Mouse (Mus musculus): ENCODE results near the gene F830045P16Rik. TPM values are rescaled to one million over a fixed set of nuclear protein-coding genes. Genes with fewer than 3 reads are reported as not detected.

Gene F830045P16Rik
- not detected in 2 replicates for polyA plus RNA-seq (2015; fragmentation: Nextera tagmentation; extraction: Ambion mirVana)

- Histone ChIP-seq H3K4me2 (no peak within 1 kb of the TSS), H3K27ac (replicated peaks) (0 out of 2 replicates have a peak within 1 kb of the TSS, but pooled peaks have one; percentile 23), H3K36me3 (no peaks in the 10 kb centered on the region), H3K9me3 (no peaks in the 10 kb centered on the region), H3K27me3 (peaks cover 13% of the 10 kb centered on the region), H3K4me3 (no peak within 1 kb of the TSS), H3K9ac (0 out of 2 replicates have a peak within 1 kb of the TSS, but pooled peaks have one; percentile 8), H3K4me1 (replicated peaks) (peaks cover 25% of the 10 kb centered on the region)
- 57% methylated on average over 2 of the region's 2 CpGs for WGBS
- ATAC-seq (ENCODE audit: low read depth), result no peak
These were observed at the start of gene F830045P16Rik for GRCm38 (mm10) chr2:129536377-129536776. Gene F830045P16Rik (minus strand): TSS chr2:129536602.

GRCm38 (mm10) chr2:129585904-129586514, 49.6 kb upstream of the F830045P16Rik start:
- Histone ChIP-seq H3K4me2 (no peak overlapping the region), H3K9ac (no peak overlapping the region), H3K36me3 (no peaks in the 10 kb centered on the region), H3K27me3 (no peaks in the 10 kb centered on the region), H3K4me3 (no peak overlapping the region), H3K27ac (replicated peaks) (0 out of 2 replicates have a peak overlapping the region, but pooled peaks have one; percentile 13), H3K9me3 (no peaks in the 10 kb centered on the region), H3K4me1 (replicated peaks) (peaks cover 29% of the 10 kb centered on the region)
- no peak for ATAC-seq (ENCODE audit: low read depth)
- WGBS, result 84% methylated on average over 11 of the region's 11 CpGs

GRCm38 (mm10) chr2:129584905-129585304, 48.5 kb upstream of the F830045P16Rik start:
- no peak for ATAC-seq (ENCODE audit: low read depth)
- Histone ChIP-seq H3K4me1 (replicated peaks) (peaks cover 29% of the 10 kb centered on the region), H3K36me3 (no peaks in the 10 kb centered on the region), H3K4me2 (no peak overlapping the region), H3K27ac (replicated peaks) (0 out of 2 replicates have a peak overlapping the region, but pooled peaks have one; percentile 9), H3K9me3 (no peaks in the 10 kb centered on the region), H3K9ac (no peak overlapping the region), H3K27me3 (no peaks in the 10 kb centered on the region), H3K4me3 (no peak overlapping the region)
- 0% methylated on average over 1 of the region's 1 CpGs for WGBS

GRCm38 (mm10) chr2:129582261-129582660, 45.9 kb upstream of the F830045P16Rik start:
- no peak overlapping the region for H3K9ac ChIP-seq
- 84% methylated on average over 4 of the region's 4 CpGs for WGBS
- H3K4me3 ChIP-seq, result no peak overlapping the region
- peaks cover 18% of the 10 kb centered on the region; the same call in 1 of the 2 replicates for H3K4me1 ChIP-seq (replicated peaks)
- H3K27ac ChIP-seq (replicated peaks), result no peak overlapping the region
- H3K9me3 ChIP-seq, result no peaks in the 10 kb centered on the region
- H3K27me3 ChIP-seq, result no peaks in the 10 kb centered on the region
- no peak for ATAC-seq (ENCODE audit: low read depth)
- no peaks in the 10 kb centered on the region for H3K36me3 ChIP-seq
- no peak overlapping the region for H3K4me2 ChIP-seq

- Histone ChIP-seq H3K4me3 (no peak overlapping the region), H3K27me3 (no peaks in the 10 kb centered on the region), H3K36me3 (no peaks in the 10 kb centered on the region), H3K9me3 (no peaks in the 10 kb centered on the region), H3K4me2 (no peak overlapping the region), H3K4me1 (replicated peaks) (peaks cover 17% of the 10 kb centered on the region; the same call in 1 of the 2 replicates), H3K27ac (replicated peaks) (no peak overlapping the region), H3K9ac (no peak overlapping the region)
- ATAC-seq (ENCODE audit: low read depth), result no peak
- 46% methylated on average over 3 of the region's 3 CpGs for WGBS
These were observed 45.4 kb upstream of the F830045P16Rik start for GRCm38 (mm10) chr2:129581826-129582225.

- Histone ChIP-seq H3K4me1 (replicated peaks) (peaks cover 12% of the 10 kb centered on the region; the same call in 1 of the 2 replicates), H3K36me3 (no peaks in the 10 kb centered on the region), H3K9ac (no peak overlapping the region), H3K27ac (replicated peaks) (no peak overlapping the region), H3K4me3 (no peak overlapping the region), H3K9me3 (no peaks in the 10 kb centered on the region), H3K4me2 (no peak overlapping the region), H3K27me3 (no peaks in the 10 kb centered on the region)
- ATAC-seq (ENCODE audit: low read depth), result no peak
- WGBS, result 88% methylated on average over 4 of the region's 4 CpGs
These were observed 44.3 kb upstream of the F830045P16Rik start for GRCm38 (mm10) chr2:129580656-129581055.

GRCm38 (mm10) chr2:129576611-129577447, 40.4 kb upstream of the F830045P16Rik start:
- Histone ChIP-seq H3K4me3 (no peak overlapping the region), H3K9me3 (no peaks in the 10 kb centered on the region), H3K36me3 (no peaks in the 10 kb centered on the region), H3K4me1 (replicated peaks) (peaks cover 19% of the 10 kb centered on the region), H3K27me3 (peaks cover 7% of the 10 kb centered on the region; the same call in 1 of the 2 replicates), H3K9ac (no peak overlapping the region), H3K27ac (replicated peaks) (no peak overlapping the region), H3K4me2 (no peak overlapping the region)
- WGBS, result 86% methylated on average over 8 of the region's 8 CpGs
- ATAC-seq (ENCODE audit: low read depth), result no peak

- H3K27me3 ChIP-seq, result peaks cover 7% of the 10 kb centered on the region
- ATAC-seq (ENCODE audit: low read depth), result no peak
- no peaks in the 10 kb centered on the region for H3K36me3 ChIP-seq
- H3K4me3 ChIP-seq, result no peak overlapping the region; the same call in 1 of the 2 replicates
- H3K9ac ChIP-seq, result no peak overlapping the region; the same call in 1 of the 2 replicates
- peak overlapping the region; percentile 69; the same call in 1 of the 2 replicates for H3K27ac ChIP-seq (replicated peaks)
- no peak overlapping the region for H3K4me2 ChIP-seq
- WGBS, result 87% methylated on average over 4 of the region's 4 CpGs
- no peaks in the 10 kb centered on the region for H3K9me3 ChIP-seq
- peaks cover 19% of the 10 kb centered on the region for H3K4me1 ChIP-seq (replicated peaks)
These were observed 38.7 kb upstream of the F830045P16Rik start for GRCm38 (mm10) chr2:129575113-129575512.

GRCm38 (mm10) chr2:129574395-129575046, 38.1 kb upstream of the F830045P16Rik start:
- WGBS, result 8% methylated on average over 24 of the region's 24 CpGs

GRCm38 (mm10) chr2:129573701-129574273, 37.4 kb upstream of the F830045P16Rik start:
- peaks cover 7% of the 10 kb centered on the region for H3K27me3 ChIP-seq
- peak overlapping the region; percentile 19 for H3K4me3 ChIP-seq
- H3K4me1 ChIP-seq (replicated peaks), result peaks cover 19% of the 10 kb centered on the region
- H3K9me3 ChIP-seq, result no peaks in the 10 kb centered on the region
- peak overlapping the region; percentile 55 for H3K4me2 ChIP-seq
- H3K9ac ChIP-seq, result peak overlapping the region; percentile 51
- 12% methylated on average over 4 of the region's 4 CpGs for WGBS
- peak overlapping the region; percentile 69 for H3K27ac ChIP-seq (replicated peaks)
- 0 out of 2 replicates have a peak, but pooled peaks have one; percentile 48 for ATAC-seq (ENCODE audit: low read depth)
- H3K36me3 ChIP-seq, result no peaks in the 10 kb centered on the region

More at GRCm38 (mm10) chr2:129574395-129575046, 38.1 kb upstream of the F830045P16Rik start:
- Histone ChIP-seq H3K27me3 (peaks cover 7% of the 10 kb centered on the region), H3K9me3 (no peaks in the 10 kb centered on the region), H3K4me1 (replicated peaks) (peaks cover 19% of the 10 kb centered on the region), H3K36me3 (no peaks in the 10 kb centered on the region), H3K4me3 (peak overlapping the region; percentile 19), H3K4me2 (peak overlapping the region; percentile 55), H3K27ac (replicated peaks) (peak overlapping the region; percentile 69), H3K9ac (peak overlapping the region; percentile 51)
- ATAC-seq (ENCODE audit: low read depth), result peak; percentile 92

- H3K9me3 ChIP-seq, result no peaks in the 10 kb centered on the region
- peaks cover 7% of the 10 kb centered on the region for H3K27me3 ChIP-seq
- no peak overlapping the region for H3K27ac ChIP-seq (replicated peaks)
- H3K4me1 ChIP-seq (replicated peaks), result peaks cover 12% of the 10 kb centered on the region
- no peak overlapping the region for H3K9ac ChIP-seq
- H3K4me2 ChIP-seq, result no peak overlapping the region
- 73% methylated on average over 5 of the region's 5 CpGs for WGBS
- no peak overlapping the region for H3K4me3 ChIP-seq
- no peak for ATAC-seq (ENCODE audit: low read depth)
- no peaks in the 10 kb centered on the region for H3K36me3 ChIP-seq
These were observed 33.2 kb upstream of the F830045P16Rik start for GRCm38 (mm10) chr2:129569556-129569955.
